Mouse (Mus musculus): ENCODE results near the gene Hyou1. TPM values are rescaled to one million over a fixed set of nuclear protein-coding genes. Genes with fewer than 3 reads are reported as not detected.
A peak's percentile ranks its signal among the peaks of the same experiment; 100 is the strongest.
"Not testable (repeated sequence)": the region's sequence is repeated elsewhere in the genome, so short reads cannot be mapped to it uniquely, and the experiment has no call there.

Hyou1 gene
- polyA plus RNA-seq, 1 experiment: 32.8 TPM

DNA sequence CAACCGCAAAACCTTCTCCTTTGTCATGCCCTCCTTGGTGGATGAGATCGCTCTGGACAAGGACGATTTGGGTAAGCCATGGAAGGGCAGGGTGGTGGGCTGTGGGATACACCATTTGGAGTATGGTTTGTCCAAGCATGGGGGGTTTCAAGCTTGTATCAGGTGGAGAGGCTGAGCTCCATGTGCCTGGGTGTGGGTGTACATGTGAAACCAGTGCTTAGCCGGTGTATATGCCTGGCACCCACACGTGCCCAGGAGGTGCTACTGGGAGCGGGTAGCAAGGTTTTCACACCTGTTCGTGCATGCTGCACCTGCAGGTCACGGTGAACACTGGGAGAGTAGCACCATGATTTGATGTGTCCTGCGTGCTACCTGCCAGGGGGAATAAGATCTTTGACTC is 19.3 kb downstream of the Hyou1 start:
- Histone ChIP-seq H3K27ac (ENCODE audit: insufficient read depth, low read depth, low read length) (no peak overlapping the region), H3K4me3 (ENCODE audit: insufficient read depth, low read length) (peak overlapping the region; percentile 71; the same call in 1 of the 2 replicates), H3K4me1 (ENCODE audit: control insufficient read depth, insufficient read depth, low read length) (peaks cover 21% of the 10 kb centered on the region)
- TF ChIP-seq POLR2A (IDR thresholded peaks at IDR 0.05; ENCODE audit: borderline replicate concordance, low read depth, low read length): no peak
- no peak for TF ChIP-seq CTCF (IDR thresholded peaks at IDR 0.05; ENCODE audit: low read depth, low read length)

DNA sequence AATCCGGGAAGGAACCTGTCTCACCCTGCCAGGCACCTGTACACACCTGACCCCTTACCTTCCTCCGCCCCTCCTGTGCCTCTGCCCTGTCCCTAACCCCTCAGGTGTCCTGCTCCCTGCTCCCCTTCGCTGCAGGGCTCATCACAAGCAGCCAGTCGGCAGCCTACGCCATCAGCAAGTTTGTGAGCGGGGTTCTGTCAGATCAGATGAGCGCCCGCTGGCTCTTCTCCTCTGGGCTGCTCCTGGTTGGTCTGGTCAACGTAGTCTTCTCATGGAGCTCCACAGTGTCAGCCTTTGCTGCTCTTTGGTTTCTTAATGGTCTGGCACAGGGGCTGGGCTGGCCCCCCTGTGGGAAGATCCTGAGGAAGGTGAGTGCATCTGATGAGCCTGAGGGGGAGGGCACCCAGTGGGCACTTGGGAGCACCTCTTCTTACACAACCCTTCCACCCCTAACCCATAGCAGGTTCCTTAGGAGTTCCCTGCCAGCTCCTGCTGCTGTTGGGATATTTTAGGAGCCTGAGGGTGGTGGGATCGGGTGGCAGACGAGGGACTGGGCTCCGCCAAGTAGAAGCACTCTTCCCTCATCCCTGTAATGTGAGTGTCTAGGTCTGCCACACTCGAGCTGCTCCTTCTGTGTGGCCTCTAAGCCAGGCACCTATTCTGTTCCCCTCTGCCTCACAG is 20.0 kb downstream of the Hyou1 start:
- no peak overlapping the region for H3K27ac ChIP-seq (ENCODE audit: insufficient read depth, low read depth, low read length)

DNA sequence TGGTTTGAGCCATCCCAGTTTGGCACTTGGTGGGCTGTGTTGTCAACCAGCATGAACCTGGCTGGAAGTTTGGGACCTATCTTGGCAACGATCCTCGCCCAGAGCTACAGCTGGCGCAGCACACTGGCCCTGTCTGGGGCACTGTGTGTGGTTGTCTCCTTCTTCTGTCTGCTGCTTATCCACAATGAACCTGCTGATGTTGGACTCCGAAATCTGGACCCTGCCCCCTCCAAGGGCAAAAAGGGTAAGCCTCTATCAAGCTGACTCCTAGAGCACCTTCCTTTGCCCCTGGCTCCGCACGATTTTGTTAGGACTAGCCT is 20.5 kb downstream of the Hyou1 start:
- H3K4me3 ChIP-seq (ENCODE audit: insufficient read depth, low read length): no peak overlapping the region
- H3K27ac ChIP-seq (ENCODE audit: insufficient read depth, low read depth, low read length): no peak overlapping the region
- peaks cover 18% of the 10 kb centered on the region for H3K4me1 ChIP-seq (ENCODE audit: control insufficient read depth, insufficient read depth, low read length)
- TF ChIP-seq CTCF (IDR thresholded peaks at IDR 0.05; ENCODE audit: low read depth, low read length): no peak
- TF ChIP-seq POLR2A (IDR thresholded peaks at IDR 0.05; ENCODE audit: borderline replicate concordance, low read depth, low read length): no peak

More for the DNA sequence above, 20.0 kb downstream of the Hyou1 start:
- TF ChIP-seq POLR2A (IDR thresholded peaks at IDR 0.05; ENCODE audit: borderline replicate concordance, low read depth, low read length): no peak
- TF ChIP-seq CTCF (IDR thresholded peaks at IDR 0.05; ENCODE audit: low read depth, low read length): no peak
- no peak overlapping the region for H3K4me3 ChIP-seq (ENCODE audit: insufficient read depth, low read length)
- peaks cover 21% of the 10 kb centered on the region for H3K4me1 ChIP-seq (ENCODE audit: control insufficient read depth, insufficient read depth, low read length)

DNA sequence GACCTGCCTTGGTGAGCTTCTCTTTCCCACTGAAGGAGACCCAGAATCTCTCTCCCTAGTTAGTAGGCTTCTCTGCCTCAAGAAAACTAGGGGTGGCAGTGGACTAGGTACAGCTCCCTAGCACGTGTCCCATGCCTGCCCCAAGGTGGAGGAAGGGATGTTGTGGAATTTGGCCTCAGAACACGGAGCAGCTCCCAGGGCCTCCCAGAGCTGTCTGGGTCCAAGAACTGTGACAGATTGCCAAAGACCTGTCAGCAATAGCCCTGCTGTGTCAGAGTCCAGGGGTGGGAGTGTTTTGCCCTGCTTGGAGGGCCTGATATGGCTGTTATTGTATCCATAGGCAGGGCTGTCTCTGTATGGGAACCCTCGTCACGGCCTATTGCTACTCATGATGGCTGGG is 21.8 kb downstream of the Hyou1 start:
- no peak overlapping the region for H3K27ac ChIP-seq (ENCODE audit: insufficient read depth, low read depth, low read length)
- peaks cover 15% of the 10 kb centered on the region for H3K4me1 ChIP-seq (ENCODE audit: control insufficient read depth, insufficient read depth, low read length)
- no peak overlapping the region for H3K4me3 ChIP-seq (ENCODE audit: insufficient read depth, low read length)
- TF ChIP-seq CTCF (IDR thresholded peaks at IDR 0.05; ENCODE audit: low read depth, low read length): no peak
- no peak for TF ChIP-seq POLR2A (IDR thresholded peaks at IDR 0.05; ENCODE audit: borderline replicate concordance, low read depth, low read length)

DNA sequence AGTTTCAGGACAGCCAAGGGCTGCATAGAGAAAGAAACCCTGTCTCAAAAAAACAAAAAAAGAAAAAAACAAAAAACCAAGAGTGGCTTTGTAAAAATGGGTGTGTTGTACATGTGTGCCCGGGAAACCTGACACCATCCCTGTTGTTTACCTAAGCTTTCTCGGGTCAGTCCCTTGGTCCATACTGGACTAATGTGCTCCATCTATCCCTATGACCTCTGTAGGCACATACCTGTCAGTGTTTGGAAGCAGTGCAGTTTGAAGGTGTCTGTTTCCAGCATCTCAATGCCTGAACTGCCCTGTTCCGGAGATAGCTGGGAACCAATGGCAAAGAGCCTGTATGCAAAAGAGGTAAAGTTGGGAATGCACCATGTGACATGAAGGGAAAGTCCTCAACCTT is 25.7 kb downstream of the Hyou1 start:
- H3K4me1 ChIP-seq (ENCODE audit: control insufficient read depth, insufficient read depth, low read length): peaks cover 7% of the 10 kb centered on the region
- no peak overlapping the region for H3K27ac ChIP-seq (ENCODE audit: insufficient read depth, low read depth, low read length)
- TF ChIP-seq POLR2A (IDR thresholded peaks at IDR 0.05; ENCODE audit: borderline replicate concordance, low read depth, low read length) (no peak), CTCF (IDR thresholded peaks at IDR 0.05; ENCODE audit: low read depth, low read length) (no peak)
- H3K4me3 ChIP-seq (ENCODE audit: insufficient read depth, low read length): no peak overlapping the region

DNA sequence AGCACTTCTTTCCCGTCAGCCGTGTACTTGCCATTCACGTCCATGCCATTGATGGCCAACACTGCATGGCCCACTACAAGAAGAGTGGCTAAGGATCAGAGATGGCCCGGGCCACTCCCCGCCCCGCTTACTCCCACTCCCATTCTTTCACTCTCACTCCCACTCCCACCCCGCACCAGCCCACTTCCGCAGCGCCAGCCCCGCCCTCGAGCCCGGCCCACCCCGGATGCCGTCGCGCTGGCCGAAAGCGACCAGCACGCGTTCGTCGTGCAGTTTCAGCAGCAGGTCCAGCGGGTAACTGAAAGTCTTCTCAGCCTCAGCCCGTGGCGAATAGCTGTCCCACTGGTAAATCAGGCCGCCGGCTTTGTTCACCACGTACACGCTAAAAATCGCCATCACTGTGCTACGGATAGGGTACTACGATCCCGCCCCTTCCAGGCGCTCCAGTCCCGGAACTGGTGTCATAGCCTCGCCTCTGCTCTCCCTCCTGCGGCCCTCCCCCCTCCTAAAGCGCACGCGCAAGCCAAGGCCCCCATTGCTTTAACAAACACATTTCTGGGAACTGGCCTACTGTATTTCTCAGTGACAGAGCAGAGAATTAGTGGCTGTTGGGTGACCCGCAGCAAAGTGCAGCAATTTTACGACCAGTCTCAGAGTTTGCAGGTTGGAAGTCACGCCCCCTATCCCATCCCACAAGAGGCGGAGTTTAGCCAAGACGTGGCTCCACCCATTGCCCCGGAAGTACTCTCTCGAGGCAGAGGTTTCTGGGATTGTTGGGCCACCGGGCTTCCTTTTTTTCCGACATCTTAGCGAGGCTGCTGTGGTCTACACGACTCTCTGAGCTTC is 27.8 kb downstream of the Hyou1 start, which contains the start of the genes Rps25 and Trappc4:
Rps25 (plus strand) TSS at position 234 of the 846 bp plus-strand sequence.
Trappc4 (minus strand) TSS at position 695 of the 846 bp plus-strand sequence.
- peaks cover 7% of the 10 kb centered on the region for H3K4me1 ChIP-seq (ENCODE audit: control insufficient read depth, insufficient read depth, low read length)
- TF ChIP-seq CTCF (IDR thresholded peaks at IDR 0.05; ENCODE audit: low read depth, low read length): no peak
- no peak for TF ChIP-seq POLR2A (IDR thresholded peaks at IDR 0.05; ENCODE audit: borderline replicate concordance, low read depth, low read length)
- peak within 1 kb of the TSS; percentile 92 for H3K27ac ChIP-seq (ENCODE audit: insufficient read depth, low read depth, low read length)
- H3K4me3 ChIP-seq (ENCODE audit: insufficient read depth, low read length): peak within 1 kb of the TSS; percentile 89

DNA sequence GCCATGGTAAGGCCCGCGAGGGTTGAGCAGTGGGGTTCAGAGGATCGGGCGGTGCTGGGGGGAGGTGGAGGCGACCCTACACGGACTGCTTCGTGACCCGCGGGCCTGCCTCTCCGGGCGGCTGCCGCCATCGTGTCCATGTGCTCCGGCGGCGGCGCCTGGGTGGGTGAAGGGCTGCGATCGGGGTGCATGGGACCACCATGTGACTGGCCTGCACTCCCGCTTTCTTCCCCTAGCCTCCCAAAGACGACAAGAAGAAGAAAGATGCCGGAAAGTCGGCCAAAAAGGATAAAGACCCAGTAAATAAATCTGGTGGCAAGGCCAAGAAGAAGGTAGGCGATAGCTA is 28.4 kb downstream of the Hyou1 start:
- H3K4me1 ChIP-seq (ENCODE audit: control insufficient read depth, insufficient read depth, low read length): peaks cover 7% of the 10 kb centered on the region
- TF ChIP-seq POLR2A (IDR thresholded peaks at IDR 0.05; ENCODE audit: borderline replicate concordance, low read depth, low read length) (no peak), CTCF (IDR thresholded peaks at IDR 0.05; ENCODE audit: low read depth, low read length) (no peak)
- H3K27ac ChIP-seq (ENCODE audit: insufficient read depth, low read depth, low read length): peak overlapping the region; percentile 72

DNA sequence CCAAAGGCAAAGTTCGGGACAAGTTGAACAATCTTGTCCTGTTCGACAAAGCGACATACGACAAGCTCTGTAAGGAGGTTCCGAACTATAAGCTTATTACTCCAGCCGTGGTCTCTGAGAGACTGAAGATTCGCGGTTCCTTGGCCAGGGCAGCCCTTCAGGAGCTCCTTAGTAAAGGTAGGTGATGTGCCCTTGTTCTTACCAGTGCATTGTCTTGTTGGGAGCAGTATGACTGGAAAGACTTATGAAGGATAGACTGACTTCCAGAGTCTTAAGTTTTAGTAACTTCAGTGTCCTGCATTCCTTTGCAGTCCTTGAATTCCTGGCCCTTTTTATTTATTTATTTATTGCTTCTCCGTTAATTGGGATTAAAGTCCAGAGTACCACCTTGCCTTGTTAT is 29.4 kb downstream of the Hyou1 start:
- not testable (repeated sequence) for H3K4me1 ChIP-seq (ENCODE audit: control insufficient read depth, insufficient read depth, low read length)
- Histone ChIP-seq H3K27ac (ENCODE audit: insufficient read depth, low read depth, low read length) (peak overlapping the region; percentile 72; the same call in 1 of the 2 replicates), H3K4me3 (ENCODE audit: insufficient read depth, low read length) (peak overlapping the region; percentile 89)

More for the DNA sequence above, 28.4 kb downstream of the Hyou1 start:
- peak overlapping the region; percentile 89 for H3K4me3 ChIP-seq (ENCODE audit: insufficient read depth, low read length)

DNA sequence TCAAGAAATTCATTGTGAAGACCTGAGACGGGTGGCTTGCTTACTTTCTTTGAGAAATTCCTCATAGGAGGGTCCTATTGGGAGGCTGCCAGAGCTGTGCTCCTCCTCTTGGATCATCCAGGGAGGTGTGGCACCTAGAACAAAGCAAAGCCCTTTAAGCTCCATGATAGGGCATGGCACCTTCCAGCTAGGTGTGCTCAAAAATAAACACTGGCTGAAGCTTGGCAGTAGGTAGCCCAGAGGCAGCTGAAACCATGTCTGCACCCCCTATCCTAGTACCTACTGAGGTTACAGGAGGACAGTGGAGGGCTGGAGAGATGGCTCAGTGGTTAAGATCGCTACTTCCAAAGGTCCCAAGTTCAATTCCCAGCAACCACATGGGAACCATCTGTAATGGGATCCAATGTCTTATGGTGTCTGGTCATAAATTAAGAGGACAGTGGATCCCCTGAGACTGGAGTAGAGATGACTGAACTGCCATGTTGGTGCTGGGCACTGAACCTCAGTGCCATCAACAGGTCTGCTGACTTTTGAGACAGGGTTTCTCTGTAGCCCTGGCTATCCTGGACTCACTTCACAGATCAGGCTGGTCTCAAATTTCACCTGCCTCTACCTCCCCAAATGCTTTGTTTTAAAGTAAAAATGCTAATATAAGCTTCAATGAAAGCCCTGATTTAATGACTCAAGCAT is 31.5 kb downstream of the Hyou1 start:
- Histone ChIP-seq H3K4me1 (ENCODE audit: control insufficient read depth, insufficient read depth, low read length) (peaks cover 7% of the 10 kb centered on the region), H3K4me3 (ENCODE audit: insufficient read depth, low read length) (no peak overlapping the region), H3K27ac (ENCODE audit: insufficient read depth, low read depth, low read length) (no peak overlapping the region)
- TF ChIP-seq CTCF (IDR thresholded peaks at IDR 0.05; ENCODE audit: low read depth, low read length) (no peak), POLR2A (IDR thresholded peaks at IDR 0.05; ENCODE audit: borderline replicate concordance, low read depth, low read length) (no peak)
